Mouse (Mus musculus) thymus, adult 2 months (tissue): ENCODE measurements around the gene Psmg4.

Experiments
- CTCF ChIP-seq: fragments of 200-500 bp; IDR thresholded peaks from 2 replicates; pipeline ENCODE4 v1.5.1; 2012; ENCODE audit warnings: mild to moderate bottlenecking, control low read depth, low read length, moderate library complexity, borderline replicate concordance; ENCODE audit not compliant: control insufficient read depth, poor library complexity, insufficient read depth; ENCODE audit errors: extremely low read depth
- POLR2A ChIP-seq: fragments of 200-500 bp; IDR thresholded peaks from 2 replicates; pipeline ENCODE4 v1.6.1; 2012; ENCODE audit warnings: mild to moderate bottlenecking, low read length, control low read depth, moderate library complexity; ENCODE audit not compliant: control insufficient read depth, poor library complexity, insufficient read depth; ENCODE audit errors: extremely low read depth

DNA sequence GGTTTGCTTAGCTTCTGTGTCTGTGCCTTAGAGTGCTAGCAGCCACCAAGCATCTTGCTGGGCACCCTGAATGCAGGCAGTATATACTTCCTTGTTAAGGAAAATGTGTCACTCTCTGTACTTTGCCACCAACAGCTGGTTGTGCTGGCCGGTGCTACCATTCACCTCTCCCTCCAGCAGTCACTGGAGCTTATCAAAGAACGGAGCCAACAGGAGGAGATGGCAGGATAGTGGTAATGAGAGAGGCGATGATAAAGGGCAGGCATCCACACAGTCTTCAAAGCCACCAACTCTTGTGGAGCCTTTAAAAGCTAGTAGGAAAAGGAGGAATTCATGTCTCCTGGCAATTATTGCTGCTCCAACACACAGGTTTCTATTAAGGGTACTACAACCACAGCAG is 57.0 kb downstream of the Psmg4 start:
- TF ChIP-seq POLR2A (no peak), CTCF (no peak)
